Mouse (Mus musculus) CH12.LX (cell line): ENCODE measurements around the gene Dip2a. TPM values are rescaled to one million over a fixed set of nuclear protein-coding genes. Genes with fewer than 3 reads are reported as not detected.

Source experiments
- DNase-seq: peaks from one replicate; pipeline ENCODE4 v3.0.0-alpha.2; 2013; ENCODE audit errors: extremely low read depth
- H3K27ac ChIP-seq: 2 replicates; pipeline ENCODE4 v1.5.1; 2012; ENCODE audit warnings: low read depth, mild to moderate bottlenecking, control low read depth, moderate library complexity; ENCODE audit not compliant: insufficient read depth
- H3K27me3 ChIP-seq: replicated peaks from 2 replicates; pipeline ENCODE3; 2012; ENCODE audit warnings: inconsistent platforms
- H3K36me3 ChIP-seq, 2 experiments: replicated peaks in 1 of 2; 2 replicates each; pipeline versions ENCODE3 to v1.6.1; 2012; ENCODE audit warnings: inconsistent platforms in 1 of 2, low read length in 1 of 2, mild to moderate bottlenecking in 1 of 2, mixed read lengths in 1 of 2, moderate library complexity in 1 of 2; ENCODE audit not compliant: control insufficient read depth in 1 of 2, insufficient read depth in 1 of 2
- H3K4me1 ChIP-seq, 2 experiments: 2 replicates each; pipeline ENCODE4 v1.6.1; 2012; ENCODE audit warnings: inconsistent platforms in 1 of 2, moderate library complexity in 1 of 2; ENCODE audit not compliant: insufficient read depth in 2 of 2, control insufficient read depth in 1 of 2
- H3K4me2 ChIP-seq: 2 replicates; pipeline ENCODE4 v1.6.1; 2012; ENCODE audit warnings: low read depth, mild to moderate bottlenecking, control low read depth; ENCODE audit not compliant: poor library complexity, insufficient read depth, severe bottlenecking
- H3K4me3 ChIP-seq, 3 experiments: fragments of 150-350 bp in 1 of 3; sonication (generic) in 1 of 3; replicated peaks in 1 of 3; 2 replicates each; pipeline versions ENCODE3 to v1.5.1; 2011 to 2012; ENCODE audit warnings: low read depth in 2 of 3, low read length in 2 of 3, mild to moderate bottlenecking in 2 of 3, moderate library complexity in 2 of 3, control low read depth in 1 of 3, improper control_type of control experiment in 1 of 3, inconsistent platforms in 1 of 3, mixed read lengths in 1 of 3; ENCODE audit not compliant: poor library complexity in 1 of 3
- H3K79me2 ChIP-seq: replicated peaks from 2 replicates; pipeline ENCODE4 v1.6.1; 2012; ENCODE audit warnings: mild to moderate bottlenecking, moderate library complexity; ENCODE audit not compliant: control insufficient read depth, poor library complexity, insufficient read depth, severe bottlenecking; ENCODE audit errors: extremely low read depth
- H3K9ac ChIP-seq: 2 replicates; pipeline ENCODE4 v1.6.1; 2012; ENCODE audit warnings: low read depth, mild to moderate bottlenecking, control low read depth, moderate library complexity; ENCODE audit not compliant: insufficient read depth
- H3K9me3 ChIP-seq: replicated peaks from 2 replicates; pipeline ENCODE3; 2012; ENCODE audit warnings: low read length, inconsistent platforms, mixed read lengths
- BHLHE40 ChIP-seq: IDR thresholded peaks from 2 replicates; pipeline ENCODE4 v1.6.1; 2011; ENCODE audit warnings: mild to moderate bottlenecking, low read depth, low read length, improper control_type of control experiment
- CHD1 ChIP-seq: IDR thresholded peaks from 2 replicates; pipeline ENCODE4 v1.6.1; 2012; ENCODE audit warnings: low read depth, low read length, improper control_type of control experiment, inconsistent platforms
- CTCF ChIP-seq, 2 experiments: IDR thresholded peaks in 1 of 2; conservative IDR thresholded peaks in 1 of 2; 2 replicates each; pipeline ENCODE4 v1.5.1; 2011 to 2012; ENCODE audit warnings: low read depth in 2 of 2, low read length in 2 of 2, improper control_type of control experiment in 1 of 2, inconsistent platforms in 1 of 2, mild to moderate bottlenecking in 1 of 2, moderate library complexity in 1 of 2
- ELF1 ChIP-seq: IDR thresholded peaks from 2 replicates; pipeline ENCODE4 v1.6.1; 2014; ENCODE audit warnings: low read depth, mild to moderate bottlenecking, inconsistent platforms, low read length, improper control_type of control experiment
- EP300 ChIP-seq: IDR thresholded peaks from 2 replicates; pipeline ENCODE4 v1.6.1; 2011; ENCODE audit warnings: low read length, improper control_type of control experiment
- HCFC1 ChIP-seq: IDR thresholded peaks from 2 replicates; pipeline ENCODE4 v1.6.1; 2012; ENCODE audit warnings: low read depth, mild to moderate bottlenecking, inconsistent platforms, low read length, improper control_type of control experiment
- JUND ChIP-seq: conservative IDR thresholded peaks from 2 replicates; pipeline ENCODE4 v1.6.1; 2011; ENCODE audit warnings: low read depth, low read length, improper control_type of control experiment
- KAT2A ChIP-seq: IDR thresholded peaks from 2 replicates; pipeline ENCODE4 v1.6.1; 2012; ENCODE audit warnings: low read length, improper control_type of control experiment, inconsistent platforms; ENCODE audit not compliant: insufficient replicate concordance
- MEF2A ChIP-seq: IDR thresholded peaks from 2 replicates; pipeline ENCODE4 v1.6.1; 2014; ENCODE audit warnings: low read depth, mild to moderate bottlenecking, inconsistent platforms, low read length, improper control_type of control experiment, borderline replicate concordance
- MXI1 ChIP-seq: IDR thresholded peaks from 2 replicates; pipeline ENCODE4 v1.6.1; 2011; ENCODE audit warnings: mild to moderate bottlenecking, low read depth, low read length, improper control_type of control experiment
- NELFE ChIP-seq: IDR thresholded peaks from 2 replicates; pipeline ENCODE4 v1.6.1; 2011; ENCODE audit warnings: low read depth, low read length, improper control_type of control experiment
- NRF1 ChIP-seq: IDR thresholded peaks from 2 replicates; pipeline ENCODE4 v1.6.1; 2014; ENCODE audit warnings: low read depth, mild to moderate bottlenecking, inconsistent platforms, low read length, improper control_type of control experiment, moderate library complexity
- PAX5 ChIP-seq: IDR thresholded peaks from 2 replicates; pipeline ENCODE4 v1.6.1; 2012; ENCODE audit warnings: low read length, inconsistent platforms, mixed read lengths
- RCOR1 ChIP-seq: conservative IDR thresholded peaks from 2 replicates; pipeline ENCODE4 v1.6.1; 2012; ENCODE audit warnings: low read depth, mild to moderate bottlenecking, inconsistent platforms, low read length, improper control_type of control experiment
- SIN3A ChIP-seq: IDR thresholded peaks from 2 replicates; pipeline ENCODE4 v1.6.1; 2012; ENCODE audit warnings: low read length, improper control_type of control experiment, inconsistent platforms
- SMC3 ChIP-seq: IDR thresholded peaks from 2 replicates; pipeline ENCODE4 v1.6.1; 2011; ENCODE audit warnings: low read depth, low read length, improper control_type of control experiment
- UBTF ChIP-seq: IDR thresholded peaks from 2 replicates; pipeline ENCODE4 v1.6.1; 2012; ENCODE audit warnings: low read depth, mild to moderate bottlenecking, inconsistent platforms, low read length, improper control_type of control experiment, moderate library complexity
- USF2 ChIP-seq: conservative IDR thresholded peaks from 2 replicates; pipeline ENCODE4 v1.6.1; 2011; ENCODE audit warnings: low read depth, low read length, improper control_type of control experiment
- ZKSCAN1 ChIP-seq: IDR thresholded peaks from 2 replicates; pipeline ENCODE4 v1.6.1; 2012; ENCODE audit warnings: low read depth, inconsistent platforms, low read length, improper control_type of control experiment, borderline replicate concordance
- dilution Hi-C: fragments of 300-500 bp; cut with MboI; formaldehyde crosslinking; loops from 2 replicates; pipeline ENCODE4 v1.14.3; 2020; ENCODE audit warnings: low sequenced_read_pairs; ENCODE audit not compliant: extremely low pct_unique_long_range_greater_than_20kb, extremely low pct_ligation_motif_present
- in situ Hi-C: fragments of 300-500 bp; cut with MboI; formaldehyde crosslinking; loops from 3 replicates; pipeline ENCODE4 v1.14.3; 2019; ENCODE audit warnings: low sequenced_read_pairs, low pct_ligation_motif_present, low pct_unique_long_range_greater_than_20kb, mixed read lengths
- polyA plus RNA-seq: library from polyadenylated mRNA; unstranded; fragments of >175 nt; gene quantifications from 2 replicates; pipeline ENCODE4 v1.2.1, GENCODE M21; 2012; ENCODE audit warnings: low read depth; ENCODE audit not compliant: insufficient read length
- total RNA-seq, 2 experiments: library from RNA; depleted of rRNA; stranded (reverse); fragments of 300-350 nt in 1 of 2; fragments of >200 nt in 1 of 2; gene quantifications; 2 replicates each; pipeline ENCODE4 v1.2.3; 2012 to 2014

The Dip2a gene
- total and polyA plus RNA-seq, 3 experiments = 0.97 to 2.4 (median 1.5) TPM

DNA sequence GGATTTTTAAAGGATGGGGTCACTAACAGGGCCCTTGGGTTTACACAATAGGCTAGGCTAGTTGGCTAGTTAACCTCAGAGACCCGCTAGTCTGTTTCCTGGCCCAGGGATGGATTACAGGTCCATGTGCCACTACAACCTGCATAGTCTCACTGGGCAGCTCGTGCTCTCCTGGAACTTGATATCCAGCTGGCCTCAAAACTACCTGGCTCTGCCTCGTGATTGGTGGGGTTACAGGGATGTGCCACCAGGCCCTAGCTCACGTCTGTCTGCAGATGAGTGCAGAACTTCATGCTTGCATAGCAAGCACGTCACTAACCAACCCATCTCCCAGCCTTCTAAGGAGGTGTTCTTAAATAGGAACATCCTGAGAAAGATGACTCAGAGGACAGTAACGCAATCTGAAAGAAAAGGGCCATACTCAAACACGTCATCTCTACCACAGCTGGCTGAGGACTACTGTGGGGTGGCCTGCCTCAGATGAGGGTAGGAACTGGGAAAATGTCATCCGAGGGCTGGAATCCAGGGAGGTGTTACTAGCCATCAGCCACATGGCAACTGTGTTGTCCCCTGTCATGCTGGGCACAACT, 12.3 kb upstream of the Dip2a start:
- dilution Hi-C loops = no loop called here
- no peaks in the 10 kb centered on the region for H3K9me3 ChIP-seq
- in situ Hi-C loops = no loop called here
- no peak overlapping the region for H3K9ac ChIP-seq
- H3K4me2 ChIP-seq = no peak overlapping the region
- H3K27ac ChIP-seq = no peak overlapping the region
- H3K36me3 ChIP-seq = peaks cover 46 to 79% of the 10 kb centered on the region in 2 experiments
- no peak for DNase-seq
- no peaks in the 10 kb centered on the region for H3K4me1 ChIP-seq
- H3K4me3 ChIP-seq = no peak overlapping the region
- TF ChIP-seq NRF1 = no peak
- TF ChIP-seq UBTF = no peak
- TF ChIP-seq HCFC1 = no peak
- H3K79me2 ChIP-seq = no peaks in the 10 kb centered on the region
- H3K27me3 ChIP-seq = no peaks in the 10 kb centered on the region

- no peak overlapping the region for H3K27ac ChIP-seq
- H3K4me2 ChIP-seq = no peak overlapping the region
- no peak for DNase-seq
- no peaks in the 10 kb centered on the region for H3K9me3 ChIP-seq
- peaks cover 63 to 92% of the 10 kb centered on the region in 2 experiments for H3K36me3 ChIP-seq
- TF ChIP-seq SMC3 (no peak), JUND (no peak), EP300 (no peak), MXI1 (no peak), UBTF (no peak), BHLHE40 (no peak), ZKSCAN1 (no peak), MEF2A (no peak), KAT2A (no peak), CTCF (conservative IDR thresholded peaks at IDR 0.05 in 1 of 2, IDR thresholded peaks at IDR 0.05 in 1 of 2; ENCODE audit: low read depth in 2 of 2, low read length in 2 of 2) (no peak), USF2 (no peak), SIN3A (no peak)
- no peaks in the 10 kb centered on the region for H3K27me3 ChIP-seq
- H3K4me3 ChIP-seq = no peak overlapping the region
- in situ Hi-C loops = no loop called here
- peaks cover 0 to 6% of the 10 kb centered on the region in 2 experiments; a peak in 1 of 4 replicates for H3K4me1 ChIP-seq
- no peak overlapping the region for H3K9ac ChIP-seq
- no peaks in the 10 kb centered on the region for H3K79me2 ChIP-seq
- dilution Hi-C loops = no loop called here
Observed at GRCm38 (mm10) chr10:76354974-76355373, 9.9 kb upstream of the Dip2a start.

GRCm38 (mm10) chr10:76353986-76354385, 8.9 kb upstream of the Dip2a start:
- Histone ChIP-seq H3K9ac (no peak overlapping the region), H3K4me2 (no peak overlapping the region), H3K27me3 (no peaks in the 10 kb centered on the region), H3K9me3 (no peaks in the 10 kb centered on the region), H3K36me3 (peaks cover 65 to 93% of the 10 kb centered on the region in 2 experiments), H3K27ac (no peak overlapping the region), H3K4me1 (peaks cover 0 to 9% of the 10 kb centered on the region in 2 experiments; a peak in 1 of 4 replicates), H3K4me3 (no peak overlapping the region), H3K79me2 (no peaks in the 10 kb centered on the region)
- dilution Hi-C loops = no loop called here
- TF ChIP-seq CHD1 (no peak), NELFE (no peak), RCOR1 (no peak), EP300 (no peak), ELF1 (no peak), KAT2A (no peak), USF2 (no peak), PAX5 (no peak), SMC3 (no peak)
- DNase-seq = no peak
- in situ Hi-C loops = no loop called here
